Mouse (Mus musculus) ZHBTc4 (cell line): ENCODE measurements at regions not wholly inside any gene's neighbourhood (a gene's known extent, or its start where the extent isn't known, plus 50 kb on each side); places are given as distances from the start of the nearest gene placed in this dataset.

ENCODE experiments used
- DNase-seq: peaks from one replicate; pipeline ENCODE4 v3.0.0-alpha.2; 2011; ENCODE audit warnings: low read depth, low spot score

DNA sequence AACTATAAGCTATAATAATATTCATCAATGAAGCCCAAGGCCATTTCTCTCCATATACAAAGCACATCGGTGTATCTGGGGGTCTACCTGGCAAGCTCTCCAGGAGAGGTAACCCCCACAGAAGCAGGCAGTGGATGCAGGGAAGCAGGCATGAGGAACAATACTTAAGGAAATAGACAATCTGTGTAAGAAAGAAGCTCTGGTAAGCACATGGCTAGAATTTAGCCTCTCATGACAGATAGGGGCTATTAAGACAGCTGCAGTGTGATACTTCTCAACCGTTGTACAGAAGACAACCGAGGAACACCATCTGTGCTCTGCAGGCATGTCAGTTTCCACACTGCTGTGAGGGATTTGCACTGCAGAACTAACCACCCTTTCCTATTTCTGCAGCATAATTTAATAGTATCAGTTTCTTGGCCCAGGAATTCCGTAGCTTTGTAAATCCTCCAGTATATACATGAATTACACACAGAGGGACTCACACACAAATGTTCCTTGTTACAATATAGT is 108.1 kb upstream of the Lpar1 start:
- DNase-seq, result no peak

DNA sequence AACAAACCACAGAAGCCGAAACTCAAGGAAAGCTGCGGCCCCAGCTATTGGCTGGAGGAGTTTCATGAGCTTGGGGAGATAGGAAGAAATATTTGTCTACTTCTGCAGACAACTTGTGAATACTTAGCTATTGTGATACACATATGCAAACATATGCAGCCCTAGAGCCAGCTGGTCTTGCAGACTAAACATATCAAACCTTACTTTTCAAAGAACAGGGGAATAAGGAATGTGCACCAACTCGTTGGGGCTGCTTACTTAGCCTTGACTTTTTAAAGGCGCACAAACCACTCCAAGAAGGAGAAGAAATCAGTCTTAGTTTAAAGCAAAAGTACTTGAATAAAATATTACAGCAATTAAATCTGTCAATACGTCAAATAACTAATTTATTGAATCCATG is 106.8 kb upstream of the Lpar1 start:
- no peak for DNase-seq

DNA sequence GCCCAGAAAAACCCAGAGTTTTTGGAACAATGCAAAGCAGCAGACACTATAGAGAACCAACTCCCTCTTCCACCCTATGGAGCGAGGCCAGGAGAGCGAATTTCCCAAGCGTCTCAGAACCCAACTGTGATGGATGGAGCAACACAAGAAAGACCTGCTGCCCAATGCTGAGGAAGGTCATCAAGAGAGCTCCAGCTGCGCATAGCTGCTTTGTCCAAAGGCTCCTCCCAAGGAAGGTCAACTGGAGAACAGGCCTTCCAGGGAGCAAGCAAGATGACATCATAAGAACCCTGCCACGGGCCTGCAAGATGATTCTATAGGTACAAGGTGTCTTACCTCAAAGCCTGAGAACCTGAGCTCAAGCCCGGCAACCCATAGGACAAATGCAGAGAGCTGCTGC is 104.5 kb upstream of the Lpar1 start:
- DNase-seq, result peak; percentile 61

DNA sequence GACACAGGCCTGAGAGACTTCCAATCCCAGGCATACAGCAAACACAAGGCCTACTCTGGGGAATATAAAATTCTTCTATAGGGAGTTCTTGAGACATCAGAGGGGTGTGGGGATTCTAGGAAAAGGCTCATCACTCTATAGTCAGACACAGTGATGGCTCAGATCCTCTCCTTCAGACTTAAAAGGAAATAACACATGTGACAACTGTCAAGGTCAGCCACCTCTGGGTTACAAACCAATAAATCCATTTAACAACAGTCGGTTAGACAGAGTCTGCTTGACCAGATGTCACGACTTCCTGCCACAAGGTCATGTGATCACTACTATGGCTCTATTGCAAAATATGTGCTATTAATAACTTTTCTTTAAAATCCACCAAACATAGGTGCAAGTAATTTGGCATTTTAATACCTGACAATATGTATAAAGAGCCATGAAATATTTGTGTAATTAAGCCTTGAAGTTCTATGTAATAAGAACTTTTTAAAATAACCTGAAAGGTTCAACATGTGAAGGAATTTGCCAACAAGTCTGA is 94.1 kb upstream of the Lpar1 start:
- DNase-seq, result no peak

DNA sequence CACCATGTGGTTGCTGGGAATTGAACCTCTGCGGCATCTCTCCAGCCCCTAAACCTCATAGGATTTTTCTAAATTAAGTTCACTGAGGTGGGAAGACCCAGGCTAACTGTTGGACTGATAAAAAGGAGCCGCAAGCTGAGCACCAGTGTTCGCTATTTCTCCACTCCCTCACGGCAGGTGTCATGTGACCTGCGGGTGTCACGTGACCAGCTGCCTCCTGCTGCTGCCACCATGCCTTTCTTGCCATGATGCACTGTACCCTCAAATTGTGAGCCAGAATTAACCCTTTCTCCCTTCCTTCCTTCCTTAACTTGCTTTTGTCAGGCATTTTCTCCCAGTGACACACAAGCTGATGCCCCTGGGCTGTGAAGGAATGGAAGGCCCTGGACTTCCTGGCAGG is 93.1 kb upstream of the Lpar1 start:
- peak; percentile 65 for DNase-seq

DNA sequence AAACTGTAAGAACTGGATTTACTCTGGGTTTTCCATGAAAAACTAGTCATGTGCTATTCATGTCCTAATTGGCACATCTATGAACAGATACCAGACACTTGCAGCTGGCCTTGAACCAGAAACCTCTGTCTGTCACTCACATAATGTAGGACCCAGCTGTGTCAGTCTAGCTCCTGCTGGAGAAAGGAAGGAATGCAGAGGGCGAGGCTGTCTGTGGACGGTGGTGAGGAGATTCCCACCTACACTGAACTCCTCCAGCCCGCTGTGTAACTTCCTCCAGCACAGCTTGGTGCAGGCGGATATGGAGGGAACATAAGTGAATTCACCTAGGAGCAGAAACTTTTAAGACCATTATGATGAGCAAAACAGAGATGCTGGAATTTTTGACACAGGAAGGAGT is 89.7 kb upstream of the Lpar1 start:
- peak; percentile 81 for DNase-seq

DNA sequence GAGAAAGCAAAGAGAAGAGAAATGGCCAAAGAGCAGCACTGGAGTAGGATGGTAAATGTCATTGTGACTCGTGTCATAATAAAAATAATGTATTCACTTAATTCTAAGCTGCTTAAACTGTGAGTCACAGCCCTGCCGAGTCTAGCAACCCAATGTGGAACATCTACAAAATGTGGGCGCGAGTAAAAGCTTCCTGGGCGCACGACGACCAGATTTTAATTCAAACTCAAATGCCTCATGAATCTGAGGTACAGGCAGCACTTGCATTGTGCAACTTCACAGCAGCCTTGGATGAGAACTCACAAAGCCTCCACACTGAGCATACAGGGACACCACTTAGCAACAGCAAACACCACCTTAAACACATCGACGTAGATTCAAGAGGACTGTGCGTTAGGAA is 88.5 kb upstream of the Lpar1 start:
- DNase-seq, result no peak

DNA sequence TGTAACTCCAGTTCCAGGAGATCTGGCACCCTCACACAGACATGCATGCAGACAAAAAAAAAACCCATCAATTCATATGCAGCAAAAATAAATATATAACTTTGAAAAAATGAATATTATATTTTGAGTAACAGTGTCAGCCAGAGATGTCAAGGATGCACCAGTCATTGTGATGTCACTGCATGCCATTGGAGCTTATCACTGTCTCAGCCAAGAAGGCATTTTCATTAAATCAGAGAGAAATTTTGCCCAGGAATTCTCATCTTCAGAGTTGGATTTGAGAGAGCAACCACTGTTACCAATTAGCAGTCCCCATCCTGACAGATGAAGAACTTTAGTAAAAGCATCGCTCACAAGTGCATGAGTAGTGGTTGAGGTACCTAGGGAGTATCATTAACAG is 79.0 kb upstream of the Lpar1 start:
- DNase-seq, result no peak

DNA sequence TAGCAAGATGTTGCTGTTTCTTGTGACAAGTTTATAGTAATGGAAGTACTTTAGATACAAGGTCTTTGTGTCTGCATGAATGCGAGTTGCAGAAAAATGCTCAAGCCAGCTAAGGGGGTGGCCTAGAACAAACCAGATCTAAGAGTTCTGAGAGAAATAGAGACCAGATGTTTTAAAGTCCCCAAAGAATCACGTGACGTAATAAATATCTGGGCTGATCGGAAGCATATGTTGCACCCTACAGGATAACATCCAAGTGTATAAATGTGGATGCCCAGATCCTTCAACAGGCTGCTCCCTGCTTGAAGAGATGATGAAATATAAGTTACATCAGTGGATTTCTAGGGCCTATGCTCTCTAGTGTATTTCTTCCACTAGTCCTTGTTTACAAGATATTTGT is 77.7 kb upstream of the Lpar1 start:
- no peak for DNase-seq

DNA sequence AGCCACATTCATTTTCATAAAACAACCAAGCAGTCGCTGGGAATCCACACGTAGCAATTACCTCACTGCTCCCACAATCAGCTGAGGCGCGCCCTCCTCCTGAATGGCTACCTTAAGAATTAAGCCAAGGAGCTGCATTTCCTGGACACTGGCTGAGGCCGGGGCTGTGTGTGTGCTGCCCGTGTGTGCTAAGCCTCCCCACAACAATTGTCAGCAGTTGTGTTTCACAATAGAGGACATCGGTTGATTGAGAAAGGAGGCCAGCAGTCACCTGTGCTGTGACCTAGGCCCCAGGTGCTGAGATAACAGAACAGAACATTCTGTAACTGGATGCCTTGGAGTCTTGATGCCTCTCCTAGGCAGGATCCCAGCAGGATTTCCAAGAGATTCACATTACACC is 73.3 kb upstream of the Lpar1 start:
- DNase-seq, result no peak

DNA sequence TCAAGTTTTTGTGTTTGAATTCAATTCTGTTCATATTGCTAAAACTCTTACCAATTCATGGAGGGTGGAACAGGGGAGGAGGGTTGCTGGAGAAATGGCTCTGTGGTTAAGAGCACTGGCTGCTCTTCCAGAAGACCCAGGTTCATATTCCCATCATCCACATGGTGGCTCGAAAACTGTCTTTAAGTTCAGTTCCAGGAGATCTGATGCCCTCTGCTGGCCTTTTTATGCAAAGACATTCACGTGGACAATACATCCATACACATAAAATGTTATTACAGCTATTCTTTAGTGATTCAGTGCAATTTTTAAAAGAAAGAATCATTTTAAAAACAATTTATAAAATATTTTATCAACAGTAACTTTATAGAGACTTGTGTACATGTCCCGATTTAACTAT is 70.4 kb upstream of the Lpar1 start:
- DNase-seq, result peak; percentile 67

DNA sequence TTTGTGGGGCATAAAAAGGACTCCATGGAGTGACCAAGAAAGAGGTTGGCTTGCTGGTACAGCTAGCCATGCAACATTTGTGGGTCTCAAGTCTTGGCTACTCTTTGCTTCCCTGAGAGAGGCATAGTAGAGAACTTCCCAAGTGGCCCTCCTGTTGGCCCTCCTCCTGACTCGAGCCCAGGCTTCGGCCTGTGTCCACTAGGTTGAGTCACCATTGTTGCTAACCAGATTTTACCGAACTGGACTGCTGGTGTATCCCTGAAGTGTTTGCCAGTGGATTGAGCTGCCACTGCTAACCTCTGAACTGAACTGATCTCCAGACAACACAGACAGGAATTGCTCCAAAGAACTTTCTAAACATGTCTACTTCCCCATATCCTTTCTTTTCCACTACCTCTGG is 66.9 kb upstream of the Lpar1 start:
- no peak for DNase-seq

DNA sequence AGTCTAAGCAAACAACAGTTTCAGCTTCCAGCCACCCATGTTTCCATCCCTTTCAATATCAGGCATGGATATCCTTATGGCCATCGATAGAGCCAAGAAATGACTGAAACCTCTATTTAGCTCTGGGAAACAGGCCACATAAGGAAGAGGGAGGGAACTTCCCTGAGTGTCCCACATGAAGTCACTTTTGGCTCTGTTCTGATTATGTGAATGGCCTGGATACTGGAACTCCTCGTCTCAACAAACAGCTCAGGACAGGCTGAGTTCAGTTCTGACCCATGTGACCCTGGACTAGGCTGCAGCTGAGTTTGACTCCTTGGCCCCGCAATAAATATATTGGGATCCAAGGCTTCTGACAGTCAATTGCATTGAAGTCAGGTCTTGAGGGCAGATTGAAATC is 63.6 kb upstream of the Lpar1 start:
- no peak for DNase-seq

DNA sequence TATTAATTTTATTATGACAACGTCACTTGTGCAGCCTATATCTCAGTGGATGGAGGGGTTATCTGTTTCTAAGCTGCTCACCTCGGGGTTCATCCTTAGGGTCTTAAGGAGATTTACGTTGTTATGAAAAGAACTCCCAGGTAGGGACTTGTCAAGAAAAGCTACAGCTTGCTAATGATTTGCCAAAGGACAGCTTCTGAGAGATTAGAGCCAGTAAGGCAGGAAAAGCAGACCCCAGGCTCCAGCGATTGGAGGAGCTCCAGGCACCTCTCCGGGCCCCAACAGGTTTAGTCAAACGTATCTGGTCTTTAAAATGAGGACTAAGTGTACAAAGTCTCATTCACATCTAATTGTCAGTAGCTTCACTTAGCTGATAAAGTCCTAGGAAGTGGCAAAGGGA is 59.8 kb upstream of the Lpar1 start:
- DNase-seq, result no peak

DNA sequence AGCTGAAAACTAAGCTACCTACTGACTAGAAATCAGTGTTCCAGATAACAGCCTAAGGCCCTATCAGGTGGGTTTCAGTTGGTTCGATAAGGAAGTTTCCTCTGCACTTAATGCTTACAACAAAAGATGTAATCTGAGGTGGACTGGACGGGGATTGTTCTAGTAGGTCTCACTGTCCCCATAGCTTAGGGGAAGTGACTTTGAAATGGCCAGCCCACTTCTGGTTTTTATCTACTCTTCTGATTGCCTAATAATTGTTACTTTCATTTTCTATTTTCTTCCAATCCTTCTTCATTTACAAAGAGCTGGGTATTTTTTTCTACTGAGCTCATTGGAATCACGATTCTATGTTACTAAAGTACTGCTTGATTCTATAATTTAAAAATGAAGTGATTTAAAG is 59.3 kb upstream of the Lpar1 start:
- no peak for DNase-seq

DNA sequence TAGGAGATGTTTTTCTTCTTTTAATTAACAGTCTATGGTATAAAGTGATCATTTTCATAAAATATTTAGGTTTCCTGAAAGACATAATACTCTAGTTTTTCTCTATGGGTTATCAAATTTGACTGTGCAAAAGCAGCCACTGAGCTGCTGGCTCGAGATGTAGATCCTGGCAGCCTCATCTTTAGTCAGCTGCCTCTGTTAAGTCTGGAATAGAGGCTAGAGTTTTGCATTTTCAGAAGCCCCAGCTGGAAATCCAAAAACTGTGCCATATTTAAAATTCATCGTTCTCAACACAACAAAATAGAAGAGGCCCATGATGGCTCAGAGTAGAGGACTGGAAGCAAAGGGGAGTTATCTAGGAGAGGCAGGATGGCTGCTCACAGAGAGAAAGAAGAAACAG is 53.8 kb upstream of the Lpar1 start:
- no peak for DNase-seq

DNA sequence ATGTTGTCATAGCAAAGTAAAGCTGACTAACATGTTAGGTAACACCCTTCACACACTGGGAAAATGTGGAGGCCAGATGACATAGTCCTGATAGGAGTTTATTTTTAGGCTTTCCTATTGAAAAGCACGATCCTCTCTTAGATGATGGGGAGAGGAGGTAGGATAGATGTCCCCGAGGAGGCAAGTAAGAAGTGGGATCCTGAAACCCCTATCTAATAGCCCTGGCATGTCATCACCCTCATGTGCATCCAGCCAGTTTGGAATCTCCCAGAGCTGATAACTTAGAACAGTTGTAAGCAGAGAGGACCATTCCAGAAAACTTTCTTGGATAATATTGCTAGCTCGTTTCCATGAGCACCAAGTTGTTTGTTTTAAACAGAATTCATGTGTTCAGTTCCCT is 52.2 kb upstream of the Lpar1 start:
- no peak for DNase-seq
